In genomic region chr10:10188113-10188512, GRCm38 (mm10) we compare ENCODE assay signal across 25 mouse cellular contexts.
DNase-seq lines count a peak whose midpoint lies in the region; ATAC-seq lines count a peak whose summit lies in the region.
"Had no signal": no experiment of that assay in that cellular context is flagged by ENCODE, and none has a peak within 500 bp of the region (broad histone marks: within the 10 kb centered on the region; RNA-seq: fewer than 3 reads in every experiment).

No protein-coding gene starts in this region.

- peak; percentile 13 for DNase-seq in brain, adult 2 months (ENCODE audit: low read depth, low spot score)
- no peak for DNase-seq in gastrocnemius, postnatal 36 days
- DNase-seq: adrenal gland, postnatal 10 days; cerebellum, adult 9-10 months; gastrocnemius, postnatal 10 days; kidney, adult 2 months; kidney, postnatal 25 days; left cerebral cortex, postnatal 4 days; lung, embryonic 14.5 days; right cerebral cortex, adult 18-20 months; right cerebral cortex, postnatal 4 days; thymus, adult 18-20 months; thymus, postnatal 36 days had no signal

- no peak overlapping the region for H3K4me3 ChIP-seq in hindbrain, embryonic 15.5 days
- no peak overlapping the region for H3K4me3 ChIP-seq in hindbrain, embryonic 16.5 days (ENCODE audit: low read length)
- H3K4me3 ChIP-seq in midbrain, embryonic 12.5 days: no peak overlapping the region
- no peak overlapping the region for H3K4me3 ChIP-seq in midbrain, embryonic 13.5 days (replicated peaks)
- H3K4me3 ChIP-seq in forebrain, embryonic 16.5 days (replicated peaks; ENCODE audit: low read length): no peak overlapping the region
- H3K4me3 ChIP-seq: limb, embryonic 15.5 days; neural tube, embryonic 12.5 days; stomach, embryonic 15.5 days had no signal

- H3K9me3 ChIP-seq in hindbrain, embryonic 15.5 days: no peaks in the 10 kb centered on the region
- H3K9me3 ChIP-seq in hindbrain, embryonic 16.5 days (ENCODE audit: control insufficient read depth, low read length): no peaks in the 10 kb centered on the region
- no peaks in the 10 kb centered on the region for H3K9me3 ChIP-seq in midbrain, embryonic 12.5 days
- H3K9me3 ChIP-seq in midbrain, embryonic 13.5 days: no peaks in the 10 kb centered on the region
- no peaks in the 10 kb centered on the region for H3K9me3 ChIP-seq in forebrain, embryonic 16.5 days (ENCODE audit: control insufficient read depth, low read length)
- H3K9me3 ChIP-seq: limb, embryonic 15.5 days; megakaryocyte, embryonic 14.5 days; neural tube, embryonic 12.5 days; stomach, embryonic 15.5 days had no signal

- no peak overlapping the region for H3K9ac ChIP-seq in hindbrain, embryonic 15.5 days
- H3K9ac ChIP-seq in hindbrain, embryonic 16.5 days (ENCODE audit: low read depth, low read length): no peak overlapping the region
- no peak overlapping the region for H3K9ac ChIP-seq in midbrain, embryonic 12.5 days (replicated peaks)
- H3K9ac ChIP-seq in midbrain, embryonic 13.5 days (replicated peaks): no peak overlapping the region
- H3K9ac ChIP-seq in forebrain, embryonic 16.5 days (replicated peaks; ENCODE audit: low read depth, low read length): no peak overlapping the region
- H3K9ac ChIP-seq: limb, embryonic 15.5 days; liver, embryonic 14.5 days; lung, embryonic 14.5 days; neural tube, embryonic 12.5 days; stomach, embryonic 15.5 days had no signal

- 53% methylated on average over 5 of the region's 5 CpGs for WGBS in hindbrain, embryonic 15.5 days
- WGBS in hindbrain, embryonic 16.5 days: 48% methylated on average over 5 of the region's 5 CpGs
- 77% methylated on average over 5 of the region's 5 CpGs for WGBS in midbrain, embryonic 12.5 days
- 71% methylated on average over 5 of the region's 5 CpGs for WGBS in midbrain, embryonic 13.5 days
- WGBS in forebrain, embryonic 16.5 days: 64% methylated on average over 5 of the region's 5 CpGs

- H3K4me2 ChIP-seq in hindbrain, embryonic 15.5 days: no peak overlapping the region
- no peak overlapping the region for H3K4me2 ChIP-seq in hindbrain, embryonic 16.5 days (ENCODE audit: low read length)
- H3K4me2 ChIP-seq in midbrain, embryonic 12.5 days (replicated peaks): no peak overlapping the region
- H3K4me2 ChIP-seq in midbrain, embryonic 13.5 days (replicated peaks): no peak overlapping the region
- H3K4me2 ChIP-seq in forebrain, embryonic 16.5 days (ENCODE audit: low read length): no peak overlapping the region
- H3K4me2 ChIP-seq: heart, embryonic 11.5 days; limb, embryonic 15.5 days; lung, embryonic 14.5 days; neural tube, embryonic 12.5 days; stomach, embryonic 15.5 days had no signal

- no peaks in the 10 kb centered on the region for H3K27me3 ChIP-seq in hindbrain, embryonic 15.5 days
- H3K27me3 ChIP-seq in hindbrain, embryonic 16.5 days (replicated peaks; ENCODE audit: control insufficient read depth, insufficient read depth, low read length): no peaks in the 10 kb centered on the region
- H3K27me3 ChIP-seq in midbrain, embryonic 12.5 days: no peaks in the 10 kb centered on the region
- no peaks in the 10 kb centered on the region for H3K27me3 ChIP-seq in midbrain, embryonic 13.5 days
- H3K27me3 ChIP-seq in forebrain, embryonic 16.5 days (replicated peaks; ENCODE audit: control insufficient read depth, insufficient read depth, low read length): no peaks in the 10 kb centered on the region
- H3K27me3 ChIP-seq: limb, embryonic 15.5 days; megakaryocyte, embryonic 14.5 days; neural tube, embryonic 12.5 days; stomach, embryonic 15.5 days had no signal

- H3K36me3 ChIP-seq in hindbrain, embryonic 15.5 days: no peaks in the 10 kb centered on the region
- H3K36me3 ChIP-seq in hindbrain, embryonic 16.5 days (ENCODE audit: control insufficient read depth, insufficient read depth, low read length): no peaks in the 10 kb centered on the region
- H3K36me3 ChIP-seq in midbrain, embryonic 12.5 days: no peaks in the 10 kb centered on the region
- no peaks in the 10 kb centered on the region for H3K36me3 ChIP-seq in midbrain, embryonic 13.5 days
- H3K36me3 ChIP-seq in forebrain, embryonic 16.5 days (ENCODE audit: control insufficient read depth, insufficient read depth): no peaks in the 10 kb centered on the region
- H3K36me3 ChIP-seq: limb, embryonic 15.5 days; neural tube, embryonic 12.5 days; stomach, embryonic 15.5 days had no signal

- peak; percentile 61; the same call in 1 of the 2 replicates for ATAC-seq in hindbrain, embryonic 15.5 days (ENCODE audit: low FRiP score, low read depth)
- no peak for ATAC-seq in hindbrain, embryonic 16.5 days
- 0 out of 2 replicates have a peak, but pooled peaks have one; percentile 27 for ATAC-seq in midbrain, embryonic 12.5 days (ENCODE audit: low FRiP score, low read depth)
- ATAC-seq in midbrain, embryonic 13.5 days: no peak
- peak; percentile 69 for ATAC-seq in forebrain, embryonic 16.5 days
- ATAC-seq: activated CD4-positive, CD25-positive, alpha-beta regulatory T cell, adult 4 months had no signal

- 0 out of 2 replicates have a peak, but pooled peaks cover 6% of the 10 kb centered on the region for H3K4me1 ChIP-seq in hindbrain, embryonic 15.5 days (replicated peaks)
- H3K4me1 ChIP-seq in hindbrain, embryonic 16.5 days (ENCODE audit: control insufficient read depth, insufficient read depth, low read depth, low read length): no peaks in the 10 kb centered on the region
- H3K4me1 ChIP-seq in midbrain, embryonic 12.5 days: no peaks in the 10 kb centered on the region
- H3K4me1 ChIP-seq in midbrain, embryonic 13.5 days (replicated peaks): 0 out of 2 replicates have a peak, but pooled peaks cover 6% of the 10 kb centered on the region
- no peaks in the 10 kb centered on the region for H3K4me1 ChIP-seq in forebrain, embryonic 16.5 days (replicated peaks; ENCODE audit: control insufficient read depth, insufficient read depth, low read length)
- H3K4me1 ChIP-seq: limb, embryonic 15.5 days; neural tube, embryonic 12.5 days; stomach, embryonic 15.5 days had no signal

- no peak overlapping the region for H3K27ac ChIP-seq in hindbrain, embryonic 15.5 days (replicated peaks)
- no peak overlapping the region for H3K27ac ChIP-seq in hindbrain, embryonic 16.5 days (ENCODE audit: low read depth, low read length)
- no peak overlapping the region for H3K27ac ChIP-seq in midbrain, embryonic 12.5 days (replicated peaks)
- H3K27ac ChIP-seq in midbrain, embryonic 13.5 days: no peak overlapping the region
- H3K27ac ChIP-seq in forebrain, embryonic 16.5 days (ENCODE audit: low read length): no peak overlapping the region
- H3K27ac ChIP-seq: limb, embryonic 15.5 days; liver, embryonic 14.5 days; neural tube, embryonic 12.5 days; stomach, embryonic 15.5 days had no signal

- intact Hi-C loops in gastrocnemius, postnatal 36 days (cut with DNase I): no loop called here

Comparison
In these comparisons a context has a peak if more than half of its experiments do, and no peak if none do; other contexts are left out.
1. ATAC-seq: peak in hindbrain, embryonic 15.5 days (single experiment), midbrain, embryonic 12.5 days (single experiment) and forebrain, embryonic 16.5 days (single experiment); none in hindbrain, embryonic 16.5 days (single experiment) and midbrain, embryonic 13.5 days (single experiment).